Mouse (Mus musculus) embryonic facial prominence, embryonic 12.5 days (tissue): Measurements from ENCODE around the gene Gm10837. TPM values are rescaled to one million over a fixed set of nuclear protein-coding genes. Genes with fewer than 3 reads are reported as not detected.

Source experiments
- ATAC-seq: fragments of 200-750 bp; cut with Nextera tagmentation; 2 replicates; pipeline ENCODE4 v1.8.0; 2017; ENCODE audit not compliant: insufficient number of reproducible peaks, insufficient read depth, low FRiP score, low TSS enrichment
- H3K27ac ChIP-seq: fragments of 300-500 bp; sonication (generic); 2 replicates; pipeline ENCODE4 v1.5.1; 2016; ENCODE audit warnings: mild to moderate bottlenecking
- H3K27me3 ChIP-seq: fragments of 300-500 bp; sonication (generic); 2 replicates; pipeline ENCODE4 v1.6.1; 2016; ENCODE audit warnings: mild to moderate bottlenecking, moderate library complexity
- H3K36me3 ChIP-seq: fragments of 300-500 bp; sonication (generic); 2 replicates; pipeline ENCODE4 v1.6.1; 2016; ENCODE audit warnings: mild to moderate bottlenecking
- H3K4me1 ChIP-seq: fragments of 300-500 bp; sonication (generic); 2 replicates; pipeline ENCODE4 v1.6.1; 2016
- H3K4me2 ChIP-seq: fragments of 300-500 bp; sonication (generic); replicated peaks from 2 replicates; pipeline ENCODE4 v1.6.1; 2016; ENCODE audit warnings: mild to moderate bottlenecking, moderate library complexity
- H3K4me3 ChIP-seq: fragments of 300-500 bp; sonication (generic); 2 replicates; pipeline ENCODE4 v1.5.1; 2016; ENCODE audit warnings: mild to moderate bottlenecking
- H3K9ac ChIP-seq: fragments of 300-500 bp; sonication (generic); 2 replicates; pipeline ENCODE4 v1.6.1; 2016; ENCODE audit warnings: mild to moderate bottlenecking, moderate library complexity
- H3K9me3 ChIP-seq: fragments of 300-500 bp; sonication (generic); 2 replicates; pipeline ENCODE4 v1.6.1; 2016; ENCODE audit warnings: mild to moderate bottlenecking, moderate library complexity
- WGBS: fragments of 180-500 bp; shearing (Covaris S2); methylation state at CpG from one replicate; pipeline ENCODE4 v1.1.7; 2016; 5-methylcytosine and 5-hydroxymethylcytosine counted together
- polyA plus RNA-seq: library from polyadenylated mRNA; unstranded; fragments of >200 nt; fragmentation: Nextera tagmentation; extraction: Ambion mirVana; gene quantifications from 2 replicates; pipeline ENCODE4 v1.2.1, GENCODE M21; 2016

Gm10837 gene
- polyA plus RNA-seq, 1 experiment from 2014 or later: not detected

GRCm38 (mm10) chr14:122475557-122476040 lies 14.8 kb upstream of the Gm10837 start:
- peaks cover 21% of the 10 kb centered on the region; the same call in 1 of the 2 replicates for H3K4me1 ChIP-seq
- peaks cover 64% of the 10 kb centered on the region for H3K27me3 ChIP-seq
- WGBS: 1% methylated on average over 65 of the region's 65 CpGs
- no peaks in the 10 kb centered on the region for H3K9me3 ChIP-seq
- H3K9ac ChIP-seq: peak overlapping the region; percentile 60
- peak overlapping the region; percentile 71 for H3K4me2 ChIP-seq
- no peaks in the 10 kb centered on the region for H3K36me3 ChIP-seq
- peak overlapping the region; percentile 49 for H3K4me3 ChIP-seq
- ATAC-seq: no peak
- H3K27ac ChIP-seq: peak overlapping the region; percentile 84

DNA sequence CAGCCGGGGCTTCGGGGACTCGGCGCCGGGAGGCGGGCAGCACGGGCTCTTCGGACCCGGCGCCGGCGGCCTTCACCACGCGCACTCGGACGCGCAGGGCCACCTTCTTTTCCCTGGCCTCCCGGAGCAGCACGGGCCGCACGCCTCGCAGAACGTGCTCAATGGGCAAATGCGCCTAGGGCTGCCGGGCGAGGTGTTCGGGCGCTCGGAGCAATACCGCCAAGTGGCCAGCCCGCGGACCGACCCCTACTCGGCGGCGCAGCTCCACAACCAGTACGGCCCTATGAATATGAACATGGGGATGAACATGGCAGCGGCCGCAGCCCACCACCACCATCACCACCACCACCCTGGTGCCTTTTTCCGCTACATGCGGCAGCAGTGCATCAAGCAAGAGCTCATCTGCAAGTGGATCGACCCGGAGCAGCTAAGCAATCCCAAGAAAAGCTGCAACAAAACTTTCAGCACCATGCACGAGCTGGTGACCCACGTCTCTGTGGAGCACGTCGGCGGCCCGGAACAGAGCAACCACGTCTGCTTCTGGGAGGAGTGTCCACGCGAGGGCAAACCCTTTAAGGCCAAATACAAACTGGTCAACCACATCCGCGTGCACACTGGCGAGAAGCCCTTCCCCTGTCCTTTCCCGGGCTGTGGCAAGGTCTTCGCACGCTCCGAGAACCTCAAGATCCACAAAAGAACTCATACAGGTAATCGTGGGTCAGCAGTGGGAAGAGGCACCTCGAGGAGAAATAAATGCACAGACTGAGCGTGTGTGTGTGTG lies 14.2 kb upstream of the Gm10837 start:
- Histone ChIP-seq H3K27me3 (peaks cover 63% of the 10 kb centered on the region), H3K36me3 (no peaks in the 10 kb centered on the region), H3K4me3 (peak overlapping the region; percentile 49), H3K9ac (peak overlapping the region; percentile 60), H3K4me2 (peak overlapping the region; percentile 71), H3K27ac (peak overlapping the region; percentile 84), H3K4me1 (peaks cover 21% of the 10 kb centered on the region; the same call in 1 of the 2 replicates), H3K9me3 (no peaks in the 10 kb centered on the region)
- under 1% methylated on average over 62 of the region's 62 CpGs for WGBS
- ATAC-seq: no peak

- Histone ChIP-seq H3K36me3 (no peaks in the 10 kb centered on the region), H3K4me2 (0 out of 2 replicates have a peak overlapping the region, but pooled peaks have one; percentile 71), H3K4me3 (peak overlapping the region; percentile 49), H3K9me3 (no peaks in the 10 kb centered on the region), H3K9ac (peak overlapping the region; percentile 60), H3K27me3 (peaks cover 64% of the 10 kb centered on the region), H3K4me1 (peaks cover 21% of the 10 kb centered on the region; the same call in 1 of the 2 replicates), H3K27ac (peak overlapping the region; percentile 84)
- WGBS: under 1% methylated on average over 18 of the region's 18 CpGs
- ATAC-seq: no peak
These were observed 13.6 kb upstream of the Gm10837 start for GRCm38 (mm10) chr14:122476822-122477215.

DNA sequence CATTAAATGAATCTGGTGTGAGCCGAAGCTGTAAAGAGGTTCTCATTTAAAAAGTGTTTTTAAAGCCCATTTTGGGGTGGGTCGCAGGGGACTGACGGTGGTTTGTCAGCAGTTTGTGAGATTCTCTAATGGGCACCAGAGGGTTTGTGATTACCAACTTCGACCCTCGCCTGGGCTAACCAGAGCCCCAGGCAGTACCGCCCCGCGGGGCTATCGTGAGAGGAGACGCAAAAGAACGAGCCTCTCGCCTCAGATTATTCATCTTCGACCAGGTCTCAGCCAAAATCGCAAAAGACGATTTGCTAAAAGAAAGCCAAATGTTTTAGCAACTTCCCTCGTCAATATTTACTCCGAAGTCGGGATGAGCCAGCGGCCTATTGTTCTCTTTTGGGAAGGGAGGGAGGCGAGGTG lies 13.1 kb upstream of the Gm10837 start:
- WGBS: under 1% methylated on average over 20 of the region's 20 CpGs
- H3K9ac ChIP-seq: peak overlapping the region; percentile 30; the same call in 1 of the 2 replicates

GRCm38 (mm10) chr14:122477971-122478573 lies 12.3 kb upstream of the Gm10837 start:
- peak overlapping the region; percentile 29 for H3K4me2 ChIP-seq
- H3K27me3 ChIP-seq: peaks cover 71% of the 10 kb centered on the region
- H3K9me3 ChIP-seq: no peaks in the 10 kb centered on the region
- ATAC-seq: no peak
- 2% methylated on average over 9 of the region's 9 CpGs for WGBS
- no peaks in the 10 kb centered on the region for H3K36me3 ChIP-seq
- H3K27ac ChIP-seq: peak overlapping the region; percentile 31; the same call in 1 of the 2 replicates
- peak overlapping the region; percentile 49 for H3K4me3 ChIP-seq
- H3K4me1 ChIP-seq: peaks cover 21% of the 10 kb centered on the region; the same call in 1 of the 2 replicates
- H3K9ac ChIP-seq: peak overlapping the region; percentile 52

More for the DNA sequence above, 13.1 kb upstream of the Gm10837 start:
- peak overlapping the region; percentile 49 for H3K4me3 ChIP-seq
- no peak overlapping the region; the same call in 1 of the 2 replicates for H3K27ac ChIP-seq
- no peaks in the 10 kb centered on the region for H3K9me3 ChIP-seq
- peaks cover 21% of the 10 kb centered on the region; the same call in 1 of the 2 replicates for H3K4me1 ChIP-seq
- H3K27me3 ChIP-seq: peaks cover 66% of the 10 kb centered on the region
- no peak overlapping the region for H3K4me2 ChIP-seq
- no peaks in the 10 kb centered on the region for H3K36me3 ChIP-seq
- no peak for ATAC-seq

DNA sequence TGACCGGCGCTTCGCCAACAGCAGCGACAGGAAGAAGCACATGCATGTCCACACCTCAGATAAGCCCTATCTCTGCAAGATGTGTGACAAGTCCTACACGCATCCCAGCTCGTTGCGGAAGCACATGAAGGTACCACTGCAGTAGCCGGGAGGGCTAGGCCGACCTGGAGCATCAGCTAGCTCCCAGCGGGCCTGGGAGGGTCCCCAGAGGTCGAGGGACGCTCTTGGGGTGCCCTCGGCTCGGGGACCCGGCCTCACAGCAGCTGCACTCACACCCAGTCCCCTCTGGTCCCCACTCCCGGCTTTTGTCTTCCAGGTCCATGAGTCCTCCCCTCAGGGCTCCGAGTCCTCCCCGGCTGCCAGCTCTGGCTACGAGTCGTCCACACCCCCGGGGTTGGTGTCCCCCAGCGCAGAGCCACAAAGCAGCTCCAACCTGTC lies 11.8 kb upstream of the Gm10837 start:
- Histone ChIP-seq H3K9me3 (no peaks in the 10 kb centered on the region), H3K4me1 (peaks cover 21% of the 10 kb centered on the region; the same call in 1 of the 2 replicates), H3K4me2 (peak overlapping the region; percentile 29), H3K4me3 (peak overlapping the region; percentile 49), H3K9ac (peak overlapping the region; percentile 52), H3K27ac (peak overlapping the region; percentile 31), H3K27me3 (peaks cover 71% of the 10 kb centered on the region), H3K36me3 (no peaks in the 10 kb centered on the region)
- WGBS: under 1% methylated on average over 22 of the region's 22 CpGs
- ATAC-seq: no peak

GRCm38 (mm10) chr14:122479461-122480109 lies 10.8 kb upstream of the Gm10837 start:
- WGBS: 10% methylated on average over 17 of the region's 17 CpGs
- Histone ChIP-seq H3K27me3 (peaks cover 71% of the 10 kb centered on the region), H3K9me3 (no peaks in the 10 kb centered on the region), H3K4me3 (0 out of 2 replicates have a peak overlapping the region, but pooled peaks have one; percentile 7), H3K4me2 (no peak overlapping the region), H3K4me1 (peaks cover 15% of the 10 kb centered on the region; the same call in 1 of the 2 replicates), H3K9ac (no peak overlapping the region), H3K27ac (no peak overlapping the region), H3K36me3 (no peaks in the 10 kb centered on the region)
- ATAC-seq: no peak

DNA sequence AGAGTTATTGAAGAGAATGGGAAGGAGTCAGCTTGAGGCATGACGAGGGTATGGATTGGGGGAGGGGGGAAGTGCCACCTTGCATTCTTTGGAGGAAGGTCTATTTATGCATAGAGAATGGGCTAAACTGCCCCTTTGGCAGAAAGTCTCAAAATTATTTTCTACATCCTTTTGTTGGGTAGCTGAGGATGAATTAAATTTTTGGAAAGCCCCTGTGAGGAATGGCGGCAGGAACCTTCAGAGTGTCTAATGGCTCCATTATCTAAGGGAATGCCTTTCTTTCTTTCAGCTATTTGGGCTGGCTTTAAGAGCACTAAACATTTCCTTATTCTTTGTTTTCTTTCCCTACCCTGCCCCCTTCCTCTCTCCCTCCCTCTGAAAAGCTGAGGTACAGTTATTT lies 10.0 kb upstream of the Gm10837 start:
- 7% methylated on average over 2 of the region's 2 CpGs for WGBS
- H3K27ac ChIP-seq: no peak overlapping the region
- H3K4me3 ChIP-seq: no peak overlapping the region
- no peak overlapping the region for H3K9ac ChIP-seq
- H3K36me3 ChIP-seq: no peaks in the 10 kb centered on the region
- H3K4me2 ChIP-seq: 0 out of 2 replicates have a peak overlapping the region, but pooled peaks have one; percentile 16
- H3K4me1 ChIP-seq: peaks cover 8% of the 10 kb centered on the region; the same call in 1 of the 2 replicates
- ATAC-seq: no peak
- H3K9me3 ChIP-seq: no peaks in the 10 kb centered on the region
- H3K27me3 ChIP-seq: peaks cover 71% of the 10 kb centered on the region

GRCm38 (mm10) chr14:122481181-122481580 lies 9.2 kb upstream of the Gm10837 start:
- Histone ChIP-seq H3K4me1 (no peaks in the 10 kb centered on the region), H3K4me3 (no peak overlapping the region; the same call in 1 of the 2 replicates), H3K27ac (no peak overlapping the region; the same call in 1 of the 2 replicates), H3K9me3 (no peaks in the 10 kb centered on the region), H3K4me2 (peak overlapping the region; percentile 16; the same call in 1 of the 2 replicates), H3K36me3 (no peaks in the 10 kb centered on the region), H3K27me3 (peaks cover 70% of the 10 kb centered on the region), H3K9ac (no peak overlapping the region)
- no peak for ATAC-seq
- 2% methylated on average over 15 of the region's 15 CpGs for WGBS

DNA sequence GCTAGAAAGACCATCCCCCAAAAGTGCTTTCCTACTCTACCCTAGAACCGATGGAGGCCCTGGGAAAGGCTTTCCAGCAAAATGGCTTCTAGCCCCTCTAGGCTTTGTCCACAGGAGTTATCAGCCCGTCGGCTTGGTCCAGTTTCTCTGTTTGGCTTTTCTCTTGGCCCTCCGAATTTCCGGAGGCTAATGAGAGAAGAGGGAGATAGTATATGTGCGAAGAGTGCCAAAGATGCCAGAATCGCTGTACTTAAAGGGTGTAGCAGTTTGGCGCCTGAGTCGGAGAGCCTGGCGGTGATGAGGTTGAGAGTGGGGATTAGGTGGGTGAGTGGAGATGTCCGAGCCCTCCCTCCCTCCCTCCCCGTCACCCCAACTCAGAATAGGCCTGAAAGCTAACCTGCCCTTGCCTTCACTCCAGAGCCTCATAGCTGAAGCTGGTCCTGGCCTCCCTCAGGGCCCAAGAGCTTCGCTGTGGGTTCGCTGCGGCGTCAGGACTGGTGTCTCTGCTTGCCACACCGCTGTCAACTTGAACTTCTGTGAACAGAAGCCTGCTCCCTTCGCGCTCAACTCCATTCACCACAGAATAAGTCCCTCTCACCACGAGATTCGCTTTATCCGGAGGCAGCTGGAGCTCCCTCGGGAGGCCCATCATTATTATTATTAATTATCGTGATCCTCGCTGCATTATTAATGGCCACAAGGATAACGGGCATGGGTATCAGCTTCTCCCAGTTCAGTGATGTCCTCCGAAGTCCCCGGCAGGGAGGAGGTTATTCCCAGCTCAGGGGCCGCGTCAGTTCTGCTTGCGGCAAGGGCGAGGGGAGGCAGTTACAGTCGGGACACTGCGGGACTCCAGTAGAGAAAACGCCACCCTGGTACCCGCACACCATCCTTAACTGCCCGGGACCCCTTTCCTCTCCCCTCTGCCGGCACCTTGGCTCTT lies 8.0 kb upstream of the Gm10837 start:
- no peaks in the 10 kb centered on the region for H3K4me1 ChIP-seq
- no peaks in the 10 kb centered on the region for H3K36me3 ChIP-seq
- no peak overlapping the region for H3K27ac ChIP-seq
- no peak overlapping the region for H3K9ac ChIP-seq
- H3K9me3 ChIP-seq: no peaks in the 10 kb centered on the region
- H3K4me2 ChIP-seq: peak overlapping the region; percentile 16
- WGBS: under 1% methylated on average over 38 of the region's 38 CpGs
- ATAC-seq: no peak
- H3K27me3 ChIP-seq: peaks cover 73% of the 10 kb centered on the region
- H3K4me3 ChIP-seq: no peak overlapping the region
